Mouse (Mus musculus): ENCODE data around the gene Bahcc1. TPM values are rescaled to one million over a fixed set of nuclear protein-coding genes. Genes with fewer than 3 reads are reported as not detected.
A peak's percentile ranks its signal among the peaks of the same experiment; 100 is the strongest.

The Bahcc1 gene
- total RNA-seq, 2 experiments from 2014 or later: 1.4 to 2.9 TPM

GRCm38 (mm10) chr11:120307566-120308430 is 75.1 kb downstream of the Bahcc1 start:
- no peak for ATAC-seq (replicated peaks; ENCODE audit: low FRiP score, poor library complexity, severe bottlenecking)

- ATAC-seq (replicated peaks; ENCODE audit: low FRiP score, poor library complexity, severe bottlenecking): no peak
These were observed 75.9 kb downstream of the Bahcc1 start for GRCm38 (mm10) chr11:120308441-120309320.

- ATAC-seq (replicated peaks; ENCODE audit: low FRiP score, poor library complexity, severe bottlenecking): peak; percentile 83
These were observed 78.1 kb downstream of the Bahcc1 start for GRCm38 (mm10) chr11:120310813-120311312.

- no peak for ATAC-seq (replicated peaks; ENCODE audit: low FRiP score, poor library complexity, severe bottlenecking)
These were observed 78.8 kb downstream of the Bahcc1 start for GRCm38 (mm10) chr11:120311561-120311960.

GRCm38 (mm10) chr11:120312069-120312468 is 79.3 kb downstream of the Bahcc1 start:
- no peak for ATAC-seq (replicated peaks; ENCODE audit: low FRiP score, poor library complexity, severe bottlenecking)

GRCm38 (mm10) chr11:120313906-120314685 is 81.3 kb downstream of the Bahcc1 start:
- ATAC-seq (replicated peaks; ENCODE audit: low FRiP score, poor library complexity, severe bottlenecking): no peak

GRCm38 (mm10) chr11:120314721-120315415 is 82.1 kb downstream of the Bahcc1 start:
- ATAC-seq (replicated peaks; ENCODE audit: low FRiP score, poor library complexity, severe bottlenecking): no peak

- 0 out of 2 replicates have a peak, but pooled peaks have one; percentile 19 for ATAC-seq (replicated peaks; ENCODE audit: low FRiP score, poor library complexity, severe bottlenecking)
These were observed 82.6 kb downstream of the Bahcc1 start for GRCm38 (mm10) chr11:120315416-120315761.

- peak; percentile 96 for ATAC-seq (replicated peaks; ENCODE audit: low FRiP score, poor library complexity, severe bottlenecking)
These were observed 83.3 kb downstream of the Bahcc1 start for GRCm38 (mm10) chr11:120315832-120316689.

GRCm38 (mm10) chr11:120316690-120317254 is 84.0 kb downstream of the Bahcc1 start:
- peak; percentile 39; the same call in 1 of the 2 replicates for ATAC-seq (replicated peaks; ENCODE audit: low FRiP score, poor library complexity, severe bottlenecking)

- ATAC-seq (replicated peaks; ENCODE audit: low FRiP score, poor library complexity, severe bottlenecking): no peak
These were observed 84.7 kb downstream of the Bahcc1 start for GRCm38 (mm10) chr11:120317456-120317855.

- no peak for ATAC-seq (replicated peaks; ENCODE audit: low FRiP score, poor library complexity, severe bottlenecking)
These were observed 86.6 kb downstream of the Bahcc1 start for GRCm38 (mm10) chr11:120319310-120319709.

- no peak for ATAC-seq (replicated peaks; ENCODE audit: low FRiP score, poor library complexity, severe bottlenecking)
These were observed 87.4 kb downstream of the Bahcc1 start for GRCm38 (mm10) chr11:120320156-120320555.

- no peak for ATAC-seq (replicated peaks; ENCODE audit: low FRiP score, poor library complexity, severe bottlenecking)
These were observed 102.8 kb downstream of the Bahcc1 start for GRCm38 (mm10) chr11:120335431-120336021.

- no peak for ATAC-seq (replicated peaks; ENCODE audit: low FRiP score, poor library complexity, severe bottlenecking)
These were observed 104.7 kb downstream of the Bahcc1 start for GRCm38 (mm10) chr11:120337447-120337846.

- no peak for ATAC-seq (replicated peaks; ENCODE audit: low FRiP score, poor library complexity, severe bottlenecking)
These were observed 106.0 kb downstream of the Bahcc1 start for GRCm38 (mm10) chr11:120338786-120339185.

GRCm38 (mm10) chr11:120339978-120340513 is 107.3 kb downstream of the Bahcc1 start:
- no peak for ATAC-seq (replicated peaks; ENCODE audit: low FRiP score, poor library complexity, severe bottlenecking)
